Mouse (Mus musculus) left cerebral cortex, adult 8-10 months (tissue): ENCODE data around the gene C2cd3. TPM values are rescaled to one million over a fixed set of nuclear protein-coding genes. Genes with fewer than 3 reads are reported as not detected.
A peak's percentile ranks its signal among the peaks of the same experiment; 100 is the strongest.
"Not testable (repeated sequence)": the region's sequence is repeated elsewhere in the genome, so short reads cannot be mapped to it uniquely, and the experiment has no call there.

Experiments
- DNase-seq, 2 experiments: peaks; one replicate each; pipeline ENCODE4 v3.0.0; 2022; ENCODE audit warnings: low spot score in 2 of 2
- total RNA-seq, 4 experiments: library from RNA; stranded (reverse); gene quantifications; 2 replicates each; pipeline ENCODE4 v1.2.4; 2022

C2cd3 gene
- total RNA-seq, 4 experiments from 2014 or later: 19.9 to 27.9 (median 25.3) TPM

- no peak for DNase-seq
Observed at GRCm38 (mm10) chr7:100470796-100471406, 98.9 kb downstream of the C2cd3 start.

- no peak for DNase-seq
Observed at GRCm38 (mm10) chr7:100471407-100471797, 99.4 kb downstream of the C2cd3 start.

GRCm38 (mm10) chr7:100472777-100473176 is 100.7 kb downstream of the C2cd3 start, which contains the start of gene Ucp3:
Gene Ucp3 (plus strand): TSS chr7:100472990.
- no peak for DNase-seq

- DNase-seq: no peak
Observed at GRCm38 (mm10) chr7:100473846-100474454, 101.9 kb downstream of the C2cd3 start.

GRCm38 (mm10) chr7:100474680-100475079 is 102.6 kb downstream of the C2cd3 start:
- DNase-seq: no peak

GRCm38 (mm10) chr7:100479100-100479822 is 107.2 kb downstream of the C2cd3 start:
- no peak for DNase-seq

- DNase-seq: no peak
Observed at GRCm38 (mm10) chr7:100479823-100480164, 107.8 kb downstream of the C2cd3 start.

- no peak for DNase-seq
Observed at GRCm38 (mm10) chr7:100480175-100480574, 108.1 kb downstream of the C2cd3 start.

- not testable (repeated sequence) for DNase-seq
Observed at GRCm38 (mm10) chr7:100482046-100482445, 110.0 kb downstream of the C2cd3 start.

GRCm38 (mm10) chr7:100484493-100484892 is 112.5 kb downstream of the C2cd3 start:
- DNase-seq: no peak

- DNase-seq: no peak
Observed at GRCm38 (mm10) chr7:100487301-100487700, 115.3 kb downstream of the C2cd3 start.

GRCm38 (mm10) chr7:100488474-100489048 is 116.5 kb downstream of the C2cd3 start:
- DNase-seq: no peak

GRCm38 (mm10) chr7:100492391-100493116 is 120.5 kb downstream of the C2cd3 start:
- no peak for DNase-seq

GRCm38 (mm10) chr7:100493117-100493483 is 121.1 kb downstream of the C2cd3 start, which contains the start of gene Ucp2:
Gene Ucp2 (plus strand): TSS chr7:100493337.
- DNase-seq: no peak

- no peak for DNase-seq
Observed at GRCm38 (mm10) chr7:100493484-100494414, 121.7 kb downstream of the C2cd3 start.

GRCm38 (mm10) chr7:100494415-100494831 is 122.4 kb downstream of the C2cd3 start:
- no peak for DNase-seq

GRCm38 (mm10) chr7:100495042-100495441 is 123.0 kb downstream of the C2cd3 start:
- DNase-seq: no peak

- DNase-seq: peak in 1 of 2 experiments; percentile 70
Observed at GRCm38 (mm10) chr7:100495581-100496251, 123.7 kb downstream of the C2cd3 start.

- no peak for DNase-seq
Observed at GRCm38 (mm10) chr7:100496371-100496770, 124.3 kb downstream of the C2cd3 start.

- DNase-seq: no peak
Observed at GRCm38 (mm10) chr7:100496791-100497190, 124.8 kb downstream of the C2cd3 start.
